Mouse (Mus musculus): ENCODE data around the gene Nucks1. TPM values are rescaled to one million over a fixed set of nuclear protein-coding genes. Genes with fewer than 3 reads are reported as not detected.

Gene Nucks1
- 70.7 and 77.0 TPM in 2 replicates for polyA plus RNA-seq (2012; ENCODE audit: insufficient read depth, insufficient read length, missing spikeins)

GRCm38 (mm10) chr1:131910001-131910648, at the start of gene Nucks1:
TSS of gene Nucks1 (plus strand) at chr1:131910534.
- Histone ChIP-seq H3K4me1 (ENCODE audit: control insufficient read depth, insufficient read depth, low read length) (peaks cover 10% of the 10 kb centered on the region), H3K27ac (ENCODE audit: insufficient read depth, low read depth, low read length) (peak within 1 kb of the TSS; percentile 85), H3K4me3 (ENCODE audit: insufficient read depth, low read length) (peak within 1 kb of the TSS; percentile 96)
- no peak for TF ChIP-seq CTCF (IDR thresholded peaks at IDR 0.05; ENCODE audit: low read depth, low read length)
- TF ChIP-seq POLR2A (IDR thresholded peaks at IDR 0.05; ENCODE audit: borderline replicate concordance, low read depth, low read length), result no peak

GRCm38 (mm10) chr1:131861811-131862210, 48.5 kb upstream of the Nucks1 start:
- TF ChIP-seq CTCF (IDR thresholded peaks at IDR 0.05; ENCODE audit: low read depth, low read length) (no peak), POLR2A (IDR thresholded peaks at IDR 0.05; ENCODE audit: borderline replicate concordance, low read depth, low read length) (no peak)

GRCm38 (mm10) chr1:131865596-131865995, 44.7 kb upstream of the Nucks1 start:
- TF ChIP-seq CTCF (IDR thresholded peaks at IDR 0.05; ENCODE audit: low read depth, low read length) (no peak), POLR2A (IDR thresholded peaks at IDR 0.05; ENCODE audit: borderline replicate concordance, low read depth, low read length) (no peak)
- H3K4me3 ChIP-seq (ENCODE audit: insufficient read depth, low read length), result no peak overlapping the region
- no peak overlapping the region for H3K27ac ChIP-seq (ENCODE audit: insufficient read depth, low read depth, low read length)
- peaks cover 14% of the 10 kb centered on the region for H3K4me1 ChIP-seq (ENCODE audit: control insufficient read depth, insufficient read depth, low read length)

More at GRCm38 (mm10) chr1:131861811-131862210, 48.5 kb upstream of the Nucks1 start:
- Histone ChIP-seq H3K4me3 (ENCODE audit: insufficient read depth, low read length) (no peak overlapping the region), H3K27ac (ENCODE audit: insufficient read depth, low read depth, low read length) (no peak overlapping the region), H3K4me1 (ENCODE audit: control insufficient read depth, insufficient read depth, low read length) (peaks cover 10% of the 10 kb centered on the region)

GRCm38 (mm10) chr1:131866304-131866999, 43.9 kb upstream of the Nucks1 start:
- Histone ChIP-seq H3K4me3 (ENCODE audit: insufficient read depth, low read length) (peak overlapping the region; percentile 26; the same call in 1 of the 2 replicates), H3K4me1 (ENCODE audit: control insufficient read depth, insufficient read depth, low read length) (peaks cover 14% of the 10 kb centered on the region), H3K27ac (ENCODE audit: insufficient read depth, low read depth, low read length) (peak overlapping the region; percentile 70)
- TF ChIP-seq CTCF (IDR thresholded peaks at IDR 0.05; ENCODE audit: low read depth, low read length) (no peak), POLR2A (IDR thresholded peaks at IDR 0.05; ENCODE audit: borderline replicate concordance, low read depth, low read length) (no peak)

GRCm38 (mm10) chr1:131867093-131867945, 43.0 kb upstream of the Nucks1 start, which contains the start of gene Rab29:
TSS of gene Rab29 (plus strand) at chr1:131867224.
- peak within 1 kb of the TSS; percentile 66 for H3K4me3 ChIP-seq (ENCODE audit: insufficient read depth, low read length)
- peak; percentile 57 for TF ChIP-seq CTCF (IDR thresholded peaks at IDR 0.05; ENCODE audit: low read depth, low read length)
- no peak for TF ChIP-seq POLR2A (IDR thresholded peaks at IDR 0.05; ENCODE audit: borderline replicate concordance, low read depth, low read length)
- H3K27ac ChIP-seq (ENCODE audit: insufficient read depth, low read depth, low read length), result peak within 1 kb of the TSS; percentile 70
- H3K4me1 ChIP-seq (ENCODE audit: control insufficient read depth, insufficient read depth, low read length), result peaks cover 14% of the 10 kb centered on the region

GRCm38 (mm10) chr1:131867946-131868290, 42.4 kb upstream of the Nucks1 start:
- peaks cover 14% of the 10 kb centered on the region for H3K4me1 ChIP-seq (ENCODE audit: control insufficient read depth, insufficient read depth, low read length)
- H3K4me3 ChIP-seq (ENCODE audit: insufficient read depth, low read length), result peak overlapping the region; percentile 66
- H3K27ac ChIP-seq (ENCODE audit: insufficient read depth, low read depth, low read length), result peak overlapping the region; percentile 48; the same call in 1 of the 2 replicates
- TF ChIP-seq CTCF (IDR thresholded peaks at IDR 0.05; ENCODE audit: low read depth, low read length) (no peak), POLR2A (IDR thresholded peaks at IDR 0.05; ENCODE audit: borderline replicate concordance, low read depth, low read length) (no peak)

- no peak overlapping the region for H3K4me3 ChIP-seq (ENCODE audit: insufficient read depth, low read length)
- TF ChIP-seq CTCF (IDR thresholded peaks at IDR 0.05; ENCODE audit: low read depth, low read length) (no peak), POLR2A (IDR thresholded peaks at IDR 0.05; ENCODE audit: borderline replicate concordance, low read depth, low read length) (no peak)
- no peak overlapping the region for H3K27ac ChIP-seq (ENCODE audit: insufficient read depth, low read depth, low read length)
- peaks cover 14% of the 10 kb centered on the region for H3K4me1 ChIP-seq (ENCODE audit: control insufficient read depth, insufficient read depth, low read length)
Measured at GRCm38 (mm10) chr1:131869561-131869960, 40.8 kb upstream of the Nucks1 start.

- Histone ChIP-seq H3K4me1 (ENCODE audit: control insufficient read depth, insufficient read depth, low read length) (peaks cover 4% of the 10 kb centered on the region), H3K27ac (ENCODE audit: insufficient read depth, low read depth, low read length) (no peak overlapping the region), H3K4me3 (ENCODE audit: insufficient read depth, low read length) (no peak overlapping the region)
- TF ChIP-seq CTCF (IDR thresholded peaks at IDR 0.05; ENCODE audit: low read depth, low read length) (no peak), POLR2A (IDR thresholded peaks at IDR 0.05; ENCODE audit: borderline replicate concordance, low read depth, low read length) (no peak)
Measured at GRCm38 (mm10) chr1:131872856-131873255, 37.5 kb upstream of the Nucks1 start.

GRCm38 (mm10) chr1:131879816-131880215, 30.5 kb upstream of the Nucks1 start:
- H3K4me3 ChIP-seq (ENCODE audit: insufficient read depth, low read length), result no peak overlapping the region
- no peaks in the 10 kb centered on the region for H3K4me1 ChIP-seq (ENCODE audit: control insufficient read depth, insufficient read depth, low read length)
- TF ChIP-seq CTCF (IDR thresholded peaks at IDR 0.05; ENCODE audit: low read depth, low read length) (no peak), POLR2A (IDR thresholded peaks at IDR 0.05; ENCODE audit: borderline replicate concordance, low read depth, low read length) (no peak)
- H3K27ac ChIP-seq (ENCODE audit: insufficient read depth, low read depth, low read length), result no peak overlapping the region

Measured in bone marrow macrophage, adult 2 months (primary cell).